Mouse (Mus musculus) myocyte (in vitro differentiated cells): Measurements from ENCODE around the gene Dusp15. TPM values are rescaled to one million over a fixed set of nuclear protein-coding genes. Genes with fewer than 3 reads are reported as not detected.

ENCODE experiments used
- H3K27me3 ChIP-seq: one replicate; pipeline ENCODE4 v1.6.1; 2011; ENCODE audit not compliant: control insufficient read depth, insufficient read depth, insufficient read length
- H3K36me3 ChIP-seq: one replicate; pipeline ENCODE4 v1.6.1; 2011; ENCODE audit not compliant: control insufficient read depth, insufficient read depth
- H3K4me2 ChIP-seq: one replicate; pipeline ENCODE4 v1.6.1; 2011; ENCODE audit warnings: low read depth, control low read depth
- H3K4me3 ChIP-seq: one replicate; pipeline ENCODE4 v1.5.1; 2011; ENCODE audit warnings: mild to moderate bottlenecking, control low read depth, moderate library complexity
- H3K79me2 ChIP-seq: one replicate; pipeline ENCODE4 v1.6.1; 2011; ENCODE audit not compliant: control insufficient read depth, insufficient read depth
- H3ac ChIP-seq: one replicate; pipeline ENCODE4 v1.6.1; 2011; ENCODE audit not compliant: control insufficient read depth, insufficient read length
- CEBPB ChIP-seq: IDR thresholded peaks from 2 replicates; pipeline ENCODE4 v1.6.1; 2011; ENCODE audit warnings: mild to moderate bottlenecking, moderate library complexity; ENCODE audit not compliant: poor library complexity, insufficient read depth, severe bottlenecking
- E2F4 ChIP-seq: IDR thresholded peaks from one replicate; pipeline ENCODE4 v1.6.1; 2011; ENCODE audit warnings: mild to moderate bottlenecking, control low read depth, moderate library complexity; ENCODE audit not compliant: insufficient read depth
- MAX ChIP-seq: IDR thresholded peaks from one replicate; pipeline ENCODE4 v1.6.1; 2011; ENCODE audit warnings: low read depth, mild to moderate bottlenecking, control low read depth
- MYOD1 ChIP-seq, 3 experiments: IDR thresholded peaks; one replicate each; pipeline ENCODE4 v1.6.1; 2011; ENCODE audit warnings: control low read depth in 2 of 3, low read depth in 2 of 3, mild to moderate bottlenecking in 2 of 3, moderate library complexity in 1 of 3; ENCODE audit not compliant: insufficient read length in 2 of 3, control insufficient read depth in 1 of 3
- MYOG ChIP-seq, 3 experiments: IDR thresholded peaks; one replicate each; pipeline ENCODE4 v1.6.1; 2011; ENCODE audit warnings: control low read depth in 2 of 3, low read depth in 2 of 3, mild to moderate bottlenecking in 2 of 3; ENCODE audit not compliant: insufficient read length in 2 of 3, control insufficient read depth in 1 of 3, insufficient read depth in 1 of 3
- POLR2A ChIP-seq: IDR thresholded peaks from one replicate; pipeline ENCODE4 v1.6.1; 2011; ENCODE audit warnings: low read depth, mild to moderate bottlenecking, control low read depth, moderate library complexity; ENCODE audit not compliant: insufficient read length
- POLR2AphosphoS2 ChIP-seq: IDR thresholded peaks from one replicate; pipeline ENCODE4 v1.6.1; 2011; ENCODE audit warnings: low read depth, control low read depth; ENCODE audit not compliant: insufficient read length
- REST ChIP-seq: IDR thresholded peaks from one replicate; pipeline ENCODE4 v1.6.1; 2011; ENCODE audit warnings: mild to moderate bottlenecking, control low read depth, moderate library complexity; ENCODE audit not compliant: insufficient read depth, insufficient read length
- SRF ChIP-seq: IDR thresholded peaks from one replicate; pipeline ENCODE4 v1.6.1; 2011; ENCODE audit warnings: low read depth; ENCODE audit not compliant: control insufficient read depth, insufficient read length
- TCF12 ChIP-seq: IDR thresholded peaks from one replicate; pipeline ENCODE4 v1.6.1; 2011; ENCODE audit warnings: mild to moderate bottlenecking, control low read depth; ENCODE audit not compliant: poor library complexity, insufficient read depth, severe bottlenecking
- TCF3 ChIP-seq: IDR thresholded peaks from one replicate; pipeline ENCODE4 v1.6.1; 2011; ENCODE audit warnings: low read depth, control low read depth; ENCODE audit not compliant: insufficient read length
- USF1 ChIP-seq: IDR thresholded peaks from one replicate; pipeline ENCODE4 v1.6.1; 2011; ENCODE audit warnings: low read depth, mild to moderate bottlenecking, control low read depth, moderate library complexity
- polyA plus RNA-seq: library from polyadenylated mRNA; unstranded; fragments of >200 nt; fragmentation: generic; extraction: Trizol; gene quantifications from one replicate; pipeline ENCODE4 v1.2.1, GENCODE M21; 2012; ENCODE audit warnings: missing spikeins

Dusp15 gene
- polyA plus RNA-seq, 1 experiment = 0.02 TPM

GRCm38 (mm10) chr2:152951850-152952720, 587 bp upstream of the Dusp15 start:
- H3K36me3 ChIP-seq = no peaks in the 10 kb centered on the region
- H3K4me3 ChIP-seq = no peak overlapping the region
- peaks cover 69% of the 10 kb centered on the region for H3K27me3 ChIP-seq
- H3K4me2 ChIP-seq = peak overlapping the region; percentile 18
- no peaks in the 10 kb centered on the region for H3K79me2 ChIP-seq
- no peak overlapping the region for H3ac ChIP-seq
- TF ChIP-seq MYOD1 (IDR thresholded peaks at IDR 0.05; ENCODE audit: control insufficient read depth in 1 of 3, insufficient read length in 2 of 3, low read depth in 2 of 3) (no peak), SRF (no peak), CEBPB (no peak), USF1 (no peak), POLR2AphosphoS2 (no peak), POLR2A (no peak), REST (no peak), TCF12 (no peak), MYOG (IDR thresholded peaks at IDR 0.05; ENCODE audit: control insufficient read depth in 1 of 3, insufficient read depth in 1 of 3, insufficient read length in 2 of 3, low read depth in 2 of 3) (no peak), MAX (no peak), E2F4 (no peak), TCF3 (no peak)

GRCm38 (mm10) chr2:152950358-152951064, 987 bp downstream of the Dusp15 start:
- Histone ChIP-seq H3K4me3 (no peak overlapping the region), H3K27me3 (peaks cover 70% of the 10 kb centered on the region), H3K79me2 (no peaks in the 10 kb centered on the region), H3ac (no peak overlapping the region), H3K4me2 (no peak overlapping the region), H3K36me3 (no peaks in the 10 kb centered on the region)
- TF ChIP-seq USF1 = no peak
- no peak for TF ChIP-seq POLR2AphosphoS2
- no peak for TF ChIP-seq MYOD1 (IDR thresholded peaks at IDR 0.05; ENCODE audit: control insufficient read depth in 1 of 3, insufficient read length in 2 of 3, low read depth in 2 of 3)
- no peak for TF ChIP-seq SRF
- no peak for TF ChIP-seq TCF12
- TF ChIP-seq POLR2A = no peak
- TF ChIP-seq MYOG (IDR thresholded peaks at IDR 0.05; ENCODE audit: control insufficient read depth in 1 of 3, insufficient read depth in 1 of 3, insufficient read length in 2 of 3, low read depth in 2 of 3) = no peak
- TF ChIP-seq E2F4 = no peak
- TF ChIP-seq REST = no peak
- TF ChIP-seq TCF3 = no peak
- no peak for TF ChIP-seq MAX
- TF ChIP-seq CEBPB = no peak

- Histone ChIP-seq H3K4me3 (no peak overlapping the region), H3K4me2 (no peak overlapping the region), H3K36me3 (no peaks in the 10 kb centered on the region), H3K79me2 (no peaks in the 10 kb centered on the region), H3ac (no peak overlapping the region), H3K27me3 (peaks cover 75% of the 10 kb centered on the region)
- no peak for TF ChIP-seq E2F4
- no peak for TF ChIP-seq TCF3
- no peak for TF ChIP-seq POLR2A
- no peak for TF ChIP-seq USF1
- no peak for TF ChIP-seq CEBPB
- TF ChIP-seq MYOD1 (IDR thresholded peaks at IDR 0.05; ENCODE audit: control insufficient read depth in 1 of 3, insufficient read length in 2 of 3, low read depth in 2 of 3) = no peak
- no peak for TF ChIP-seq REST
- TF ChIP-seq SRF = no peak
- TF ChIP-seq POLR2AphosphoS2 = no peak
- no peak for TF ChIP-seq TCF12
- TF ChIP-seq MAX = no peak
- TF ChIP-seq MYOG (IDR thresholded peaks at IDR 0.05; ENCODE audit: control insufficient read depth in 1 of 3, insufficient read depth in 1 of 3, insufficient read length in 2 of 3, low read depth in 2 of 3) = no peak
Measured at GRCm38 (mm10) chr2:152948438-152949020, 3.0 kb downstream of the Dusp15 start.

- H3K27me3 ChIP-seq = peaks cover 84% of the 10 kb centered on the region
- H3ac ChIP-seq = no peak overlapping the region
- H3K79me2 ChIP-seq = no peaks in the 10 kb centered on the region
- TF ChIP-seq MYOG (IDR thresholded peaks at IDR 0.05; ENCODE audit: control insufficient read depth in 1 of 3, insufficient read depth in 1 of 3, insufficient read length in 2 of 3, low read depth in 2 of 3) (no peak), TCF12 (no peak), REST (no peak), POLR2AphosphoS2 (no peak)
- H3K4me3 ChIP-seq = no peak overlapping the region
- no peak overlapping the region for H3K4me2 ChIP-seq
- no peaks in the 10 kb centered on the region for H3K36me3 ChIP-seq
Measured at GRCm38 (mm10) chr2:152947098-152947497, 4.4 kb downstream of the Dusp15 start.
